Comparison of ENCODE assay signal across 34 mouse cellular contexts in the genomic region with DNA sequence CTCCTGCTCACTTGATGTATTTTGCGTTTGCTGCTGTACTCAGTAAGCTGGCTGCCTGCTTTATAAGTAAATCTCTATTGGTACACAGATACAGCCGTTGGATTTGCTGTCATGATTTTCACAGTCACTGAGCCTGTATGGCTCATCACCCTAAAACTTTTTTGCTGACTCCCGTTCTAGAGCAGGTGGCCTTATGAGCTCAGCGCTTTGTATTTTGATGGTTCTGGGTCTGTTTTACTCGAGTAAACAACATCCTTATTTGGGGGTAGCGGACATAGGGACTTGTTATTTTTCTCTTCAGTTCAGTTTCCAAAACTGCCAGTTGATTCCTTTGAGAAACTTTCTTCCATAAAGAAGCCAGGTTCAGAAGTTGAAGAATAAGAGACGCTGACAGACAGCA. TPM values are rescaled to one million over a fixed set of nuclear protein-coding genes. Genes with fewer than 3 reads are reported as not detected.
"Had no signal": no experiment of that assay in that cellular context is flagged by ENCODE, and none has a peak within 500 bp of the region (broad histone marks: within the 10 kb centered on the region; RNA-seq: fewer than 3 reads in every experiment).

No protein-coding gene starts in this region.

- H3K36me3 ChIP-seq: hindbrain, embryonic 15.5 days; limb, embryonic 10.5 days; liver, embryonic 13.5 days had no signal

- H3K9me3 ChIP-seq: heart, embryonic 10.5 days; intestine, embryonic 15.5 days; limb, embryonic 10.5 days had no signal

- H3K27ac ChIP-seq: gastrocnemius, adult 2 months; heart, embryonic 10.5 days; hindbrain, embryonic 13.5 days; hindbrain, embryonic 15.5 days; intestine, embryonic 15.5 days; layer of hippocampus, adult 2 months; left cerebral cortex, adult 2 months; limb, embryonic 10.5 days; limb, embryonic 12.5 days; liver, embryonic 13.5 days had no signal

- H3K4me1 ChIP-seq: heart, embryonic 10.5 days; heart, embryonic 12.5 days; hindbrain, embryonic 13.5 days; hindbrain, embryonic 15.5 days; intestine, embryonic 15.5 days; limb, embryonic 12.5 days; liver, embryonic 13.5 days had no signal

- H3K4me3 ChIP-seq: gastrocnemius, adult 2 months; heart, embryonic 10.5 days; heart, embryonic 12.5 days; hindbrain, embryonic 13.5 days; hindbrain, embryonic 15.5 days; intestine, embryonic 15.5 days; layer of hippocampus, adult 2 months; left cerebral cortex, adult 2 months; limb, embryonic 10.5 days; limb, embryonic 12.5 days; liver, embryonic 13.5 days had no signal

- H3K9ac ChIP-seq: heart, embryonic 12.5 days; hindbrain, embryonic 13.5 days; hindbrain, embryonic 15.5 days; intestine, embryonic 15.5 days; limb, embryonic 12.5 days; liver, embryonic 13.5 days had no signal

- ATAC-seq: inflammation-experienced regulatory T-cells, adult 6 months; intestine, embryonic 15.5 days; intestine, postnatal 0 days had no signal

- H3K27me3 ChIP-seq: heart, embryonic 12.5 days; hindbrain, embryonic 13.5 days; hindbrain, embryonic 15.5 days; intestine, embryonic 15.5 days; limb, embryonic 12.5 days; liver, embryonic 13.5 days had no signal

- DNase-seq: gastrocnemius, adult 2 months; gastrocnemius, postnatal 10 days; gastrocnemius, postnatal 25 days; heart, adult 18-20 months; heart, postnatal 10 days; heart, postnatal 4 days; kidney, adult 18-20 months; kidney, adult 8-10 months; kidney, postnatal 10 days; kidney, postnatal 25 days; kidney, postnatal 4 days; liver; liver, embryonic 13.5 days had no signal

- H3K4me2 ChIP-seq: heart, embryonic 12.5 days; hindbrain, embryonic 13.5 days; hindbrain, embryonic 15.5 days; intestine, embryonic 15.5 days; limb, embryonic 12.5 days; liver, embryonic 11.5 days; liver, embryonic 13.5 days had no signal

RNA-seq across cellular contexts. Expression of gene Foxn4, which starts 47.6 kb away (rescaled TPM):
- total RNA-seq: gastrocnemius, adult 2 months; gastrocnemius, postnatal 10 days; gastrocnemius, postnatal 25 days; granulocyte monocyte progenitor cell, adult 5-6 weeks; heart, adult 18-20 months; heart, adult 8-10 months; heart, postnatal 10 days; heart, postnatal 25 days; heart, postnatal 4 days; layer of hippocampus, adult 2 months; layer of hippocampus, postnatal 10 days; layer of hippocampus, postnatal 25 days; left cerebral cortex, adult 2 months; left cerebral cortex, postnatal 14 days; left cerebral cortex, postnatal 36 days had no signal
- polyA plus RNA-seq: heart, embryonic 10.5 days; heart, embryonic 12.5 days; heart, embryonic 14.5 days; inflammation-experienced regulatory T-cells, adult 6 months; intestine, embryonic 15.5 days; intestine, postnatal 0 days; kidney, embryonic 14.5 days; limb, embryonic 10.5 days; limb, embryonic 12.5 days; liver, embryonic 11.5 days; liver, embryonic 13.5 days had no signal
